Mouse (Mus musculus) liver, postnatal 0 days (tissue): ENCODE measurements at regions not wholly inside any gene's neighbourhood (a gene's known extent, or its start where the extent isn't known, plus 50 kb on each side); places are given as distances from the start of the nearest gene placed in this dataset.

Experiments
- ATAC-seq: fragments of 200-750 bp; cut with Nextera tagmentation; 2 replicates; pipeline ENCODE4 v1.8.0; 2017; ENCODE audit warnings: mild to moderate bottlenecking, moderate library complexity
- DNase-seq: peaks from one replicate; pipeline ENCODE4 v3.0.0-alpha.2; 2016
- H3K27ac ChIP-seq: fragments of 300-500 bp; sonication (generic); 2 replicates; pipeline ENCODE4 v1.5.1; 2014; ENCODE audit warnings: antibody characterized with exemption, moderate library complexity, mild to moderate bottlenecking, low read depth
- H3K27me3 ChIP-seq: fragments of 300-500 bp; sonication (generic); 2 replicates; pipeline ENCODE4 v1.6.1; 2014; ENCODE audit warnings: low read length, control low read depth, mixed read lengths; ENCODE audit not compliant: insufficient read depth
- H3K36me3 ChIP-seq: fragments of 300-500 bp; sonication (generic); replicated peaks from 2 replicates; pipeline ENCODE4 v1.6.1; 2014; ENCODE audit warnings: mild to moderate bottlenecking, control low read depth, low read length, moderate library complexity, mixed read lengths; ENCODE audit not compliant: insufficient read depth
- H3K4me1 ChIP-seq: fragments of 300-500 bp; sonication (generic); 2 replicates; pipeline ENCODE4 v1.6.1; 2014; ENCODE audit warnings: antibody characterized with exemption, mild to moderate bottlenecking, control low read depth; ENCODE audit not compliant: insufficient read depth
- H3K4me2 ChIP-seq: fragments of 300-500 bp; sonication (generic); 2 replicates; pipeline ENCODE4 v1.6.1; 2014; ENCODE audit warnings: low read depth, mild to moderate bottlenecking, low read length, moderate library complexity, mixed read lengths
- H3K4me3 ChIP-seq: fragments of 300-500 bp; sonication (generic); 2 replicates; pipeline ENCODE4 v1.5.1; 2014; ENCODE audit warnings: low read depth, low read length
- H3K9ac ChIP-seq: fragments of 300-500 bp; sonication (generic); replicated peaks from 2 replicates; pipeline ENCODE4 v1.6.1; 2014; ENCODE audit warnings: mild to moderate bottlenecking, moderate library complexity
- H3K9me3 ChIP-seq: fragments of 300-500 bp; sonication (generic); 2 replicates; pipeline ENCODE4 v1.6.1; 2016; ENCODE audit warnings: mild to moderate bottlenecking, control low read depth, low read length, mixed read lengths
- CTCF ChIP-seq: sonication (generic); IDR thresholded peaks from 2 replicates; pipeline ENCODE4 v1.5.1; 2016; ENCODE audit warnings: antibody characterized with exemption, low read depth
- EP300 ChIP-seq: IDR thresholded peaks from 2 replicates; pipeline ENCODE4 v1.6.1; 2016; ENCODE audit warnings: antibody characterized with exemption, low read depth, mild to moderate bottlenecking
- WGBS: fragments of 180-500 bp; shearing (Covaris S2); extraction: QIAGEN DNeasy Blood & Tissue Kit; methylation state at CpG from one replicate; pipeline ENCODE4 v1.1.7; 2014; ENCODE audit not compliant: insufficient replicate concordance; 5-methylcytosine and 5-hydroxymethylcytosine counted together

GRCm38 (mm10) chr4:97132650-97133049 lies 50.3 kb downstream of the Gm10192 start:
- no peak for ATAC-seq

GRCm38 (mm10) chr4:97127780-97128179 lies 55.2 kb downstream of the Gm10192 start:
- no peaks in the 10 kb centered on the region for H3K36me3 ChIP-seq
- no peak overlapping the region for H3K4me2 ChIP-seq
- DNase-seq (no peak), ATAC-seq (no peak)
- no peaks in the 10 kb centered on the region for H3K27me3 ChIP-seq
- WGBS: 47% methylated on average over 4 of the region's 4 CpGs
- H3K9ac ChIP-seq: no peak overlapping the region
- H3K4me3 ChIP-seq: no peak overlapping the region
- TF ChIP-seq EP300 (no peak), CTCF (no peak)
- no peaks in the 10 kb centered on the region for H3K9me3 ChIP-seq
- H3K27ac ChIP-seq: no peak overlapping the region
- H3K4me1 ChIP-seq: no peaks in the 10 kb centered on the region

More at GRCm38 (mm10) chr4:97132650-97133049, 50.3 kb downstream of the Gm10192 start:
- 45% methylated on average over 2 of the region's 2 CpGs for WGBS
- no peaks in the 10 kb centered on the region for H3K9me3 ChIP-seq
- H3K4me1 ChIP-seq: no peaks in the 10 kb centered on the region
- no peak overlapping the region for H3K27ac ChIP-seq
- TF ChIP-seq CTCF (no peak), EP300 (no peak)
- no peak overlapping the region for H3K4me2 ChIP-seq
- H3K4me3 ChIP-seq: no peak overlapping the region
- DNase-seq: no peak
- no peak overlapping the region for H3K9ac ChIP-seq
- no peaks in the 10 kb centered on the region for H3K36me3 ChIP-seq
- H3K27me3 ChIP-seq: no peaks in the 10 kb centered on the region

- no peak overlapping the region for H3K4me2 ChIP-seq
- 41% methylated on average over 1 of the region's 1 CpGs for WGBS
- TF ChIP-seq CTCF (no peak), EP300 (no peak)
Observed at GRCm38 (mm10) chr4:97123861-97124260, 59.1 kb downstream of the Gm10192 start.

GRCm38 (mm10) chr4:97121952-97122351 lies 61.0 kb downstream of the Gm10192 start:
- DNase-seq (no peak), ATAC-seq (no peak)
- Histone ChIP-seq H3K4me3 (no peak overlapping the region), H3K36me3 (no peaks in the 10 kb centered on the region), H3K9ac (no peak overlapping the region), H3K9me3 (no peaks in the 10 kb centered on the region), H3K27me3 (no peaks in the 10 kb centered on the region), H3K4me2 (no peak overlapping the region), H3K27ac (no peak overlapping the region), H3K4me1 (no peaks in the 10 kb centered on the region)
- TF ChIP-seq EP300 (no peak), CTCF (no peak)
- WGBS: 56% methylated on average over 2 of the region's 2 CpGs

More at GRCm38 (mm10) chr4:97123861-97124260, 59.1 kb downstream of the Gm10192 start:
- Histone ChIP-seq H3K4me1 (no peaks in the 10 kb centered on the region), H3K36me3 (no peaks in the 10 kb centered on the region), H3K9me3 (no peaks in the 10 kb centered on the region), H3K27me3 (no peaks in the 10 kb centered on the region), H3K4me3 (no peak overlapping the region), H3K9ac (no peak overlapping the region), H3K27ac (no peak overlapping the region)
- ATAC-seq (no peak), DNase-seq (no peak)

GRCm38 (mm10) chr4:97119459-97119858 lies 63.5 kb downstream of the Gm10192 start:
- H3K9me3 ChIP-seq: no peaks in the 10 kb centered on the region
- ATAC-seq: no peak
- WGBS: 72% methylated on average over 2 of the region's 2 CpGs
- H3K4me3 ChIP-seq: no peak overlapping the region
- H3K27me3 ChIP-seq: no peaks in the 10 kb centered on the region
- no peak for DNase-seq
- no peak overlapping the region for H3K4me2 ChIP-seq
- no peak overlapping the region for H3K9ac ChIP-seq
- H3K4me1 ChIP-seq: no peaks in the 10 kb centered on the region
- no peaks in the 10 kb centered on the region for H3K36me3 ChIP-seq
- no peak for TF ChIP-seq EP300
- TF ChIP-seq CTCF: no peak
- no peak overlapping the region for H3K27ac ChIP-seq

GRCm38 (mm10) chr4:97117016-97117415 lies 66.0 kb downstream of the Gm10192 start:
- no peaks in the 10 kb centered on the region for H3K36me3 ChIP-seq
- H3K4me2 ChIP-seq: no peak overlapping the region
- DNase-seq: no peak
- H3K9ac ChIP-seq: no peak overlapping the region
- H3K27ac ChIP-seq: no peak overlapping the region
- no peak overlapping the region for H3K4me3 ChIP-seq
- H3K9me3 ChIP-seq: no peaks in the 10 kb centered on the region
- H3K4me1 ChIP-seq: no peaks in the 10 kb centered on the region
- TF ChIP-seq EP300: no peak
- no peak for TF ChIP-seq CTCF
- H3K27me3 ChIP-seq: no peaks in the 10 kb centered on the region
- ATAC-seq: no peak
- 67% methylated on average over 1 of the region's 1 CpGs for WGBS

GRCm38 (mm10) chr4:97102752-97103052 lies 80.3 kb downstream of the Gm10192 start:
- no peak for ATAC-seq
- no peaks in the 10 kb centered on the region for H3K27me3 ChIP-seq
- H3K4me3 ChIP-seq: no peak overlapping the region
- H3K27ac ChIP-seq: no peak overlapping the region
- H3K36me3 ChIP-seq: no peaks in the 10 kb centered on the region
- no peak overlapping the region for H3K4me2 ChIP-seq
- TF ChIP-seq EP300 (no peak), CTCF (no peak)
- peaks cover 3% of the 10 kb centered on the region; the same call in 1 of the 2 replicates for H3K4me1 ChIP-seq
- no peaks in the 10 kb centered on the region for H3K9me3 ChIP-seq
- no peak for DNase-seq
- no peak overlapping the region for H3K9ac ChIP-seq
- WGBS: 46% methylated on average over 1 of the region's 1 CpGs
